Mouse (Mus musculus) frontal cortex, adult (tissue): Measurements from ENCODE around the gene Fmo6.
A peak's percentile ranks its signal among the peaks of the same experiment; 100 is the strongest.

Experiments
- ATAC-seq: cut with Nextera tagmentation; 2 replicates; pipeline ENCODE4 v1.9.2; 2017; ENCODE audit warnings: mild to moderate bottlenecking, moderate library complexity, mixed read lengths; ENCODE audit not compliant: low TSS enrichment

Gene Fmo6

DNA sequence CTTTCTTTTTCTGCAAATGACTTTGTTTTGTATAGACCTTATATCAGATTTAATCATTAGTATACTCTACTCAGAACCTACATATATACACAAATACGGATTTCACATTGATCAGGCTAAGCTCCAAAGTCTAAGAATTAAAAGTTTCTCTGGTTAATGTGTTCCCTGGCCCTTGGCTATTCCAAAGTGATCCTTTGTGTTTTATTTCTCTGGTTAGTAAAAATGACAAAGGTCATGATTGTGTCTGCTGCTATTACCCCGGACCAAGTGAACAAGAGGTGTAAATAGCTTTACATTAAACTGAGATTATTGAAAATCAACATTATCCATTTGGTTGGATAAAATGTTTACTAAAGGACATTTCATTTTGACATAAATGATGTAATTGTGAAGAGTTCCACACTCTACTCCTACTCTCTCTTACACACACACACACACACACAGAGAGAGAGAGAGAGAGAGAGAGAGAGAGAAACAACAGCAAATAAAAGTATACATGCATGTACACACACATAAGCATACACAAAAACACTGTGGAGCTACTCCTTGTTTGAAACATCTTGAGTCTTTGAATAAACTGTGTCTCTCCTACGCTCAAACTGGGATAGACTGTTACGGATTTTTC lies 22.3 kb downstream of the Fmo6 start:
- ATAC-seq: no peak

- no peak for ATAC-seq
Observed at GRCm38 (mm10) chr1:162912085-162912484, 25.2 kb downstream of the Fmo6 start.

DNA sequence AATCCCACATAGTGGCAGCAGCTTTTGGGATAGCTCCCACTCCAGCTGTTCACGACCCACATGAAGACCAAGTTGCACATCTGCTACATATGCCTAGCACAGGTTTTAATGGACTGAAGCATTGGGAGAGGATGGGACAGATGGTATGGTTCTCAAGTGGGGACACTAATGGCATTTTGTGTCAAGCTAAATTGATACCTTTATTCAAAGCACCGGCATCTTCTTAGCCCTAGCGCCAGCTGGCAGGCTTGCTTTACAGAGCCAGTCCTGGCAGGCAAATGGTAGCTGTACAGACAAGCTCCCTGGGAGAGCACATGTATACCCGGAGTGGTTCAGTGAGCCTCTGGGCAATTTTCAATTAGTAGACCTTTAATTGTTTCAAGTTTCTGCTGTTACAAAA lies 35.4 kb downstream of the Fmo6 start:
- ATAC-seq: peak; percentile 73; the same call in 1 of the 2 replicates

DNA sequence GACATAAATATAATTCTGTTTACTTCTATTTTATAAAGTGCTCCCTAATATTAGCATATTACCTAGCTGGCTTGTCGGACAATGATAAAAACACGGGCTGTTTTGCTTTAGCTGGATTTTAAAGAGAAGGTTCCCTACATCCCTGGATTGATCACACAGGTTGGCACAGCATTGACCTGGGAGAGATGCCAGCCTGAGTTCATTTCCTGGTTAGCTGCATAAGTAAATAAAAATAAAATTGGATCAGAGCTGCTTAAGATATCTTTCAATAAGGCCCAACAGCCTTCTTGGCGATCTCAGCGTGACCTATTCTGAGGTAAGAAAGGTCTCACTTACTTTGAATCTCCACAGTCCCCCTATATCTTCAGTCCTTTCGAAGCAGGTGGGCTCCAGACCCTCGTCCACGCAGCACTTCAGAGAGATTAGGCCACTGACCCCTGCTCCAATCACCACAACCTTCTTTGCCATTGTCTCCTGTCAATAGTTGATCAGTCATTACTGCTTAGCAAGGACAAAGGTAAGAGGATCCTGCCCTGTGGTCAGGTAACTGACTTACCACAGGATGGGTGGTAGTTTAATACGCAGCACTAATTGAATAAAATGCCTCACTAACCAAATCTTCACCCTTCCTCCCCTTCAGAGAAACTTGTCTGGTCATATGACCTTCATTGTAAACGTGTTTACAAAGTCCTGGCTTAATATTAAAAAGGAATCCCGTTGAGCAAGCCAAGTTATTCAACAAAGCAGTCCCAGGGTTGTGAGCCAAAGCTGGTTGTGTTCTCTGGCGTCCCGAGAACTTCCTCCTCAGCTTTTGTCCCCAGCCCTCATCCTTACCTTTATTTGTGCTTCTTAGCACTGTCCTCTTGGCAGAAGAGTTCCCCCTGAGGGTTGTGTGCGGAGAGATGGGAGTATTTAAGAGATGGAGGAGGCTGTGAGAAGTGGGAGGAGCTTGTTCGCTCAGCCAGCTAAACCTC lies 39.2 kb downstream of the Fmo6 start, which contains the start of gene Fmo2:
Gene Fmo2 (minus strand): TSS at position 889 of the 974 bp plus-strand sequence.
- no peak for ATAC-seq

DNA sequence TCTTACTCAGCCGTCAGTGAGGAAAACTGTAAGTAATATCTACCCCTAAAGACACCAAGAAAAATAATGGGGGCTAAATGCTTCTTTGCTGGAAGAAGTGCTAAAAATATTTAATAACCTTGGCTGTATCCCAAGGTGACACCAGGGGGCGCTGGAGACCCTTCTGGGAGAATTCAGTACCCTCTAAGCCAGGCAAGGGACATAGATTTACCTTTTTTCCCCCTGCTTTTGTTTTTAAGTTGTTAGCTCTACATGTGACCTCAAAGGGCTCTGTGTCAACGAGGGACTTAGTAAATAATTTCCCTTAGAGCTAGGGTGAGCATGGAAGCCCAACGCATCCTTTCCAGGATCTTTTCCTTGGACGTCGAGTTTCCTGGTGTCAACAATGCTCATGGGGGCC lies 41.4 kb downstream of the Fmo6 start:
- ATAC-seq: peak; percentile 77

DNA sequence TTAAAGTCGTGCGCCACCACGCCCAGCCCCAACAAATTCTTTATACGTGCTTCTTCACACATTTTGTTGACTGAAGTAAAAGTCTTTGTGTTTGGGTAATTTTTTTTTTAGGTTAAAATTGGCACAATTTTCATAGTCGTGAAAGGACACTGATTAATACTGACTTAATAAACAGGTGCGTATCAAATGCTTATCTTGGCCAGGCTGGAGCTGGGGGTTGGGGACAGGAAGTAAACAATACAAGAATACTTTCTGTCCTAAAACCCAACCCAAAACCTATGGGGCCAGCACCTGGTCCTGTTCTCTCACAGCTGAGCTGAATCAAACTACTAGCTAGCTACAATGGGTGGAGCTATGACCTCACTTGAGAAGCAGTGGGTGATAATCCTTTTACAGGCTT lies 44.3 kb downstream of the Fmo6 start:
- no peak for ATAC-seq

DNA sequence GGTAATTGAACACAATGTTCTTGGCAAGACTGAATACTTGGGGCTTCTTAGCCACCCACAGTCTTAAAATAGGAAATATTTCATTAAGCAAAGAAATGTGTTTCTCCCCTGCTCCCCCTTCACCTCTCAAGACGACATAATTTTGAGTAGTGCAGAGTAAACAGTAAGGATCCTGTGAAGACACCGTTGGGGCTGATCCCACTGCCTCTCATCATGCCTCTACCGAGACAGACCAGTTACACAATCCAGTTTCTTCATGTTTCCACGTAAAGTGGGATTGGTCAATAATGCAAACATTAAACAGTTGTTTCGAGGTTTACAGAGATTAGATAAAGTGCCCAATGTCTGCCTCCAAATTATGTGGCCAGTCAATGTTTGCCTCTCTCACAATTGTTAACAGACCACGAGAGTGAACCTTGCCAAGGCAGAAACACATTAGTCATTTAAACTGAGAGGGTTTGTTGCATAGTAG lies 45.3 kb downstream of the Fmo6 start:
- ATAC-seq: peak; percentile 47; the same call in 1 of the 2 replicates

- no peak for ATAC-seq
Observed at GRCm38 (mm10) chr1:162888646-162889045, 48.7 kb downstream of the Fmo6 start.

GRCm38 (mm10) chr1:162887644-162888043 lies 49.7 kb downstream of the Fmo6 start:
- ATAC-seq: no peak

DNA sequence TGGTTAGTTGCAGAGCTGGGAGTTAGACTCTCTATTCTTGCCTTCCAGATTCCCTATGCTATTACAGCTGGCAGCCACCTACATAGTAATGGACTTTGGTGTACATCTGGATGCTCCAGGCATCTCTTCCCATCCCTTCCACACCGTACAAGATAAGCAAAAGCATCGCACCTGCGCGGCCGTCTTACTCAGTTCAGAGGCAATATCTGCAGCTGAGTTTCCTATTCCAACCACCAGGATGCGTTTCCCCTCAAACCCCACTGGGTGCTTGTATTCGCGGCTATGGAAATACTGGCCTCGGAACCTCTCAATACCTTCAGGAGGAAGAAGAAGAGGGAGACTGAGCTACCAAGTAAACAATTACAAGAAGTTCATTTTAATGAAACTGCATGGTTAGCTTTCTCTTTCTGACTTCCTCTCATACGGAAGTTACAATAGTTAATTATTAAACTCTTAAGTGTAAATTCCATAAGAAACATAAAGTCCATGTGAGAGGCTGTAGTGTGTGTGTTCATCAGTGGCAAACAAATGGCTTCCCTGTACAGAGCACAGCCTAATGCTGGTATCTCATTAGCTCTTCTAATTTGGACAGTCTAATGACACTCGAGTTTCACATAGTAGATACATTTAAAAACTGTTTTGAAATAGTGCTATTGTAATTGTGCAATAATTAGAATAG lies 51.0 kb downstream of the Fmo6 start:
- ATAC-seq: no peak

DNA sequence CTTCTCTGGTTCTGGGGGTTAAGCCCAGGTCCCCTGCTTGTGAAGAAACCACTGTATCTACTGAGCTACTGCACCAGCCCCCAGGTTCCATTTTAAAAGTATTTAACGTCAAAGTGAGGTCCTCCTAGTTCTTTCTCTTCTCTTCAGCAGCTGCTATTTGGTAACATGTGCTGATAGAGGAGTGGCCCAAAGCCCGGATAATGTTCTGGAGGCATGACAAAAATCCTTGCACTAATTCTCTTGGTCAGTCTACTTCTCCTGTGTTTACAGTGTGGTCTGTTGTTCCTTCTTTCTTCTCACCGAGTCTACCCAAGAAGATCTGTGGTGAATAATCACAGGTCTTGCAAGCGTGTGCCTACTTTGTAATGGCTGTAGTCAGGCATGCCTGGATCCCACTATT lies 54.6 kb downstream of the Fmo6 start:
- no peak for ATAC-seq

- peak; percentile 57; the same call in 1 of the 2 replicates for ATAC-seq
Observed at GRCm38 (mm10) chr1:162879595-162880369, 57.5 kb downstream of the Fmo6 start.

GRCm38 (mm10) chr1:162875091-162875490 lies 62.2 kb downstream of the Fmo6 start:
- ATAC-seq: no peak

DNA sequence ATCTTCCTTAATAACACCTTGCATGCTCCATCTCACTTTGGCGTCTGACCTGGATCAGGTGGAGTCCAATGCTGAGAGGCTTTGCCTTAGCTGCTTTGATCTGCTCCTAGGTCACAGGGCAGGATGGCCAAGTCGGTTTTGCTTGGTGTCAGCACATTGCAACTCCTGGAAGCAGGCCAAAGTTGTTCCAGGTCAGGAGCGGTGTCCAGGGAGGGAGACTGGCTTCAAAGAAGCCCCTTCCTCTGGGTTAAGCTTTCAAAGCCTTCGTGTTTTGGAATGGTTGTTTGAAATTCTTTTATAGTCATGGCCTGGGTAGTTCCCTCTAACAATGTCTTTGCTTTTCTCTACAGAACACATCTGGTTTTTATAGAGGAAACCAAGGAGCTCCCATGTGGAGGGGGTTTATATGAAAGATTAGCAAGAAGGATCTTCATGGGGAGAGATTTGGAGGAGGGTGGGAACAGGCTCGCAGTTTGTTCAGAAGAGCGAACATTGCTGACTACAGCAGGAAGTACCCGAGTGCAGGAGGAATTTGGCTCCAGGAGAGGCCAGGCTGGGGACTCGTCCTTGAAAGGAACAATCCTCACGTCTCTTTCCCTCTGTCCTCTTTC lies 65.5 kb downstream of the Fmo6 start:
- ATAC-seq: no peak

DNA sequence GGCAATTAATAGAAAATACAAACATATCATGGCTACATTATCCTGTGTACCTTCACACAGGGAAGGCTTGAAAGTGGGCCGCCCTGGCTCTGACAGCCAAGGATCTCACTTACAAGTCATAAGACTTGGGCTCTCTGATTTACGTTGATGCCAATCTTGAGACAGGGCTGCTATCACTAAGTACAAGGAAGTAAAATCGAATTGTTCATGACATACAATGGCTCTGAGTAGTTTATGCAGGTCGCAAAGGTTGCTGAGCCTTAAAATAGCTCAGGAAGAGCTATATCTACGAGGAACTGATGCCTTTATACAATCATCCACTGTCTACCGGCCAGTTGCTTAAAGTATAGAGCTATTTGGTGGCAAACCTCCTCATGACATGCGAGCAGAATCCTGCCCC lies 66.3 kb downstream of the Fmo6 start:
- ATAC-seq: no peak

- ATAC-seq: no peak
Observed at GRCm38 (mm10) chr1:162867396-162867795, 69.9 kb downstream of the Fmo6 start.
